Mouse (Mus musculus) brain, embryonic 14.5 days (tissue): ENCODE measurements around the gene Hacl1.

Experiments used
- CTCF ChIP-seq: fragments of 200-500 bp; IDR thresholded peaks from 2 replicates; pipeline ENCODE4 v1.5.1; 2012; ENCODE audit warnings: inconsistent platforms, mild to moderate bottlenecking, moderate library complexity, borderline replicate concordance; ENCODE audit not compliant: insufficient read depth, insufficient read length; ENCODE audit errors: extremely low read depth
- POLR2A ChIP-seq: fragments of 200-500 bp; IDR thresholded peaks from 2 replicates; pipeline ENCODE4 v1.6.1; 2012; ENCODE audit warnings: mild to moderate bottlenecking, inconsistent platforms, borderline replicate concordance; ENCODE audit not compliant: poor library complexity, insufficient read depth, insufficient read length, severe bottlenecking; ENCODE audit errors: extremely low read depth

DNA sequence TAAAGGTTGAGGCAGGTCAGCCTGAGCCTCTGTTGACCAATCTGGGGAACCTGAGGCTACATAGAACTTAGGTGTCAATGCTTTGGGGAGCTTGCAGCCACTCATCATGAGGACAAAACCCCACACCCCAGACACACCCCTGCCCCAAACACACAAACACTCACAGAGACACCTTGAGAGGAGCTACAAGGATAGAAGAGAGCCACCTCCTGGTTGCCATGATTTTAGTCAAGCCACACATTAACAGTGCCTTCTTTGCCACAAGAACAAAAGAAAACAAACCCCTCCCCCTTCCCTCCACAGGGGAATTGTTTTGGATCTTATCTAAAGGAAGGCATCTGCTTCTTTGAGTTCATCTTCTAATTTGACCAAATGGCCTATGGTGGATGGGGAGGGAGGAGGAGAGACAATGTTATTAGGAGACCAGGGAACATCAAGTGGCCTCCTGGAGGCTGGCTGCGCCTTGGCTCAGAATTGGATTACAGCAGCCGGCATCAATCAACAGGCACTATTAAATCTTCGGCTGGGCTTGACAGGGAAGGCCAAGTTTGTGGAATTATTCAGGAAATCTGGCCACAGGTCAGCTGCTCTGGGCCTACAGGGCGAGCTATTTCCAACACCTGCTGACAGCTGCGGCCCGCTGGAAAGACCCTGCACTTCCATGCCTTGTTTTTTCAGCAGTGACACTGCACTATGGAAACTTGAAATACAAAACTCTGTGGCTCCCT, 76.5 kb downstream of the Hacl1 start:
- no peak for TF ChIP-seq POLR2A
- TF ChIP-seq CTCF = no peak
